Mouse (Mus musculus): ENCODE results near the gene Jade2. TPM values are rescaled to one million over a fixed set of nuclear protein-coding genes. Genes with fewer than 3 reads are reported as not detected.

The Jade2 gene
- polyA plus RNA-seq, 1 experiment from 2014 or later = 0.31 TPM

DNA sequence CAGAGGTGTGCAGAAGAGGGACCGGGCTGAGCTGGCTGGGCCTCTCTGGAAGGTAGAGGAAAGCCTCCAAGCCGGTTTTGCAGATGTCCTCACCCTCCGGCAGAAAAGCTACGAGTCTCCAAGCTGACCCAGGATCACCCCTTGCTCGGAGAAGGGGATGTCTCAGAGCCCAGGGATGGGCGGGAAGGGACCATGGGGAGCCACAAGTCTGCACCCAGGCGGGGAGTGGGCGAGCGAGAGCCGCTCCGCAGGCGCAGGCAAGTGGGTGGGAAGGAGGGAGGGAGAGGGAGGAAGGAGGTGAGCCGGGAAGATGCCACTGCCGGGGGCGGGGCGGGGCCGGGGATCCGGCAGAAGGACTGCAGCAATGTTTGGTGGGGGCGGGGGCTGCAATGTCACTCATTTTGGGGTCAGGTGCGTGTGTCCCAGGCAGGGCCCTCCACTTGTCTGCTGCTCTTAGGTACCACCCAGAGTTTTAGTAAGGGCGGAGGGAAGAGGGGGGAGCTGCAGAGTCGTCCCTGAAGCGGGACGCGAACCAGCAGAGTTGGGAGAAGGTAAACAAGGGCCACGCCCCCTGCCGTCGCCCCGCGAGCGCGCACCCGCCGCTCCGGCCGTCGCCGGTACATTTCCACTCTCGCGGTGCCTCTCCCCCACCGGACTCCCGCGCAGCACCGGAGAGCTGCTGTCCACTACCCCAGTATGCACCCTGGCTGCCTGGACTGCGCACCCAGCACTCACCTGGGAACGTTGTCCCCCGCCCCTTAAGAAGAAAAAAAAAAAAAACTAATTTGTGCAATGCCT, 1.4 kb downstream of the Jade2 start:
- WGBS = under 1% methylated on average over 40 of the region's 47 CpGs
- H3K27me3 ChIP-seq = peaks cover 37% of the 10 kb centered on the region
- peak overlapping the region; percentile 75 for H3K9ac ChIP-seq (replicated peaks)
- no peaks in the 10 kb centered on the region for H3K9me3 ChIP-seq
- H3K4me1 ChIP-seq (replicated peaks) = peaks cover 38% of the 10 kb centered on the region
- H3K36me3 ChIP-seq = no peaks in the 10 kb centered on the region
- peak overlapping the region; percentile 100 for H3K4me2 ChIP-seq (replicated peaks)
- H3K4me3 ChIP-seq (replicated peaks) = peak overlapping the region; percentile 68
- no peak overlapping the region for H3K27ac ChIP-seq
- ATAC-seq = peak; percentile 75

DNA sequence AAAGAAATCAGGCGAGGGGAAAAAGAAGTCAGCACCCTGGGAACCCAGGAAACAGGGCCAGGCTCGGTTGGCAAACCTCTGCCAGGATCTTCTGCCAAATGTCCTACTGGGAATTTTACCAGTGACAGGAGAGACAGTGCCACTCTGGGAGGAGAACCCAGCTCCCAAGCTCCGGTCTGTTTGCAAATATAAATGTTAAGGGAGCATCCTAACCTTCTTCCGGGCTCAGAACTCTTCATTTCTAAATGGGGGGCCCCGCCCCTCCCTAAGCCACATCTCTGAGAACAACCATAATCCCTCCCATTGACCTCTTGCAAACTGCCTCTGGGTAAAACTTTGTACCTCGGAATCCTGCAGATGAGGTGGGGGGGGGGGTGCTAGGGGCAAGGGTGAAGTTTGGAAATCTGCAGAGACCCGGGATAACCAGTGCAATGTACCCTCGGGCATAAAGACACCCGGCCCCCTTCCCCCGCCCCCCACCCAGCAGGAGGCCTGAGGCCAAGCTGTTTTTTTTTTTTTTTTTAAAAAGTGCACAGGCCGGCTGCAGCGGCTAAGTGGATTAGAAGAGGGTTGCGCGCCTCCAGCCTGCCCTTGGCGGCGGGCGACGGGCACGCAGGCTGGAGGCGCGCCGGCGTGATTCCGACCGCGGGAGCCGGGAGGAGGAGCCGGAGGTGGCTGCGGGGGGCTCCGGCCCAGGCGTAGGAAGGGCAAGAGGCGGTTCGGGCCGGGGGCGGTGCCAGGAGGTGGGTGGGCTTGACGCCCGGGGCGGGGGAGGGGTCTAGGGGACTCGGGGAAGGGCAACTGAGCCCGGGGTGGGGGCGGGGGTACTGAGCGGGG, 2.3 kb downstream of the Jade2 start:
- H3K9ac ChIP-seq (replicated peaks) = peak overlapping the region; percentile 75
- H3K4me3 ChIP-seq (replicated peaks) = peak overlapping the region; percentile 68
- H3K4me1 ChIP-seq (replicated peaks) = peaks cover 38% of the 10 kb centered on the region
- WGBS = 3% methylated on average over 41 of the region's 42 CpGs
- no peak overlapping the region for H3K27ac ChIP-seq
- H3K36me3 ChIP-seq = no peaks in the 10 kb centered on the region
- ATAC-seq = peak; percentile 73
- peaks cover 32% of the 10 kb centered on the region for H3K27me3 ChIP-seq
- H3K9me3 ChIP-seq = no peaks in the 10 kb centered on the region
- H3K4me2 ChIP-seq (replicated peaks) = peak overlapping the region; percentile 100

DNA sequence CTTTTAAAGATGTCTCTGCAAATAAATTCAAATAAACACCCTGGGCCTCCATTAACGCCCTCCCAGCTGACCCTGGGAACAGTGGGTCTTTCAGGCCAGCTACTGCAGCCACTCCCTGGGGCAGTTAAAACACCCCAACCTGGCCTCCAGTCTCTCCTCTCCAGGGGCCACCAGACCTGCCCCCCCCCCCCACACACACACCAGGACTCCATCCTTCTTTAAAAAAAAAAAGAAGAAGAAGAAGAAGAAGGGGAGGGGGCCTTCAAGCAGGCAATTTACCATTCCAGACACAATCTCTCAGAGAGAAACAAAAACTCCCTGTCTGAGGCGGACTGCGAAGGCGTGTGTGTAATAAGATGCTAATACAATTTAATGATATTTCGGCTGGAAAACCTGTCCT, 4.9 kb downstream of the Jade2 start:
- ATAC-seq = no peak
- Histone ChIP-seq H3K4me1 (replicated peaks) (peaks cover 24% of the 10 kb centered on the region), H3K36me3 (no peaks in the 10 kb centered on the region), H3K27me3 (peaks cover 9% of the 10 kb centered on the region; the same call in 1 of the 2 replicates), H3K4me2 (replicated peaks) (no peak overlapping the region), H3K9ac (replicated peaks) (no peak overlapping the region), H3K9me3 (no peaks in the 10 kb centered on the region), H3K27ac (no peak overlapping the region), H3K4me3 (replicated peaks) (no peak overlapping the region)
- 48% methylated on average over 5 of the region's 5 CpGs for WGBS

DNA sequence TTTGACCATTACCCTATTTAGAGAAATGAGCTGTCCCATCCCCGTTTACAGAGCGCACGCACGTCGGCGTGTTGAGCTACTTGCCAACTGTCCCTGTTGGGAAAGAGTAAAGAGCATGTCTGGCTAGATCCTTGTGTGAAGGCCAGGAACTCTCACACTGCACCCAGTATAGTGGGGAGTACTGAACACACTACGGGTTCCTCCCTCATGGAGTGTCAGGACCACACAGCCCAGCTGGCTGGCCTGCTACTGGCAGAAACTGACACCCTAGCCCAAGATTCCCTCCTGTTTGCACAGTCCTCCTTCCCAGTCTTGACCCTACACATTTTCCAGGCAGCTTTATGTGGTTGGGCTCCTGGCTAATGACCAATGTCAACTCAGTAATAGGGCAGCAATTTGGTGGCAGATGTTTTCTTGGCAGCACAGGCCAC, 5.3 kb downstream of the Jade2 start:
- Histone ChIP-seq H3K4me2 (replicated peaks) (no peak overlapping the region), H3K27ac (no peak overlapping the region), H3K27me3 (peaks cover 8% of the 10 kb centered on the region; the same call in 1 of the 2 replicates), H3K4me3 (replicated peaks) (no peak overlapping the region), H3K9me3 (no peaks in the 10 kb centered on the region), H3K9ac (replicated peaks) (no peak overlapping the region), H3K4me1 (replicated peaks) (peaks cover 20% of the 10 kb centered on the region), H3K36me3 (no peaks in the 10 kb centered on the region)
- ATAC-seq = no peak
- WGBS = 91% methylated on average over 7 of the region's 7 CpGs

DNA sequence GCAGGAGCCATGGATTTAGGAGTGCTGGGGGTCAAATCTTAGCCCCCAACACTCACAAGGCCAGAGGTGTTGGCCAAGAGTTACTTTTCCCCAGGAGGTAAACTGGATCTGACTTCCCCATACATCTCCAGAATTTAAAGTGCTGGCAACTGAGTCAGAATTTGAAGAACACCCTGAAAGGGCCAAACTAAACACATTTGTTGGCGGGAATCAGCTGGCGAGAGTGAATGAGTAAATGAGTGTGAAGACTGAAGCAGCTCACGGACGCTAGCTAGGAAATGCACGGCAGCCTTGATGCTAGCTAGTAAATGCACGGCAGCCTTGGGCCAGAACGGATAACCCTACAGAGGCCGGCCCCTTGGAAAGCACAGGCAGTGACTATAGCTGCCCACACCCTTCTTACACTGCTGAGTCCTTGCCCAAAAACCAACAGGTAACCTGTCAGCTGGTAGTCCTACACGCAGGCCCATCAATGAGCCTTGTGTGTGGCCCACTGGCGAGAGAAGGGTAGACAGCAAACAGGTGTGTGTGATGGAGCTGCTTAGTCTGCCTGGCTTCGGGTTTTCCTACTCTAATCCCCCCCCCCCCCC, 6.6 kb downstream of the Jade2 start:
- H3K9ac ChIP-seq (replicated peaks) = no peak overlapping the region
- no peak overlapping the region for H3K4me3 ChIP-seq (replicated peaks)
- H3K36me3 ChIP-seq = no peaks in the 10 kb centered on the region
- no peaks in the 10 kb centered on the region for H3K9me3 ChIP-seq
- peaks cover 3% of the 10 kb centered on the region; the same call in 1 of the 2 replicates for H3K27me3 ChIP-seq
- H3K27ac ChIP-seq = no peak overlapping the region
- no peak overlapping the region for H3K4me2 ChIP-seq (replicated peaks)
- no peak for ATAC-seq
- 86% methylated on average over 11 of the region's 11 CpGs for WGBS
- H3K4me1 ChIP-seq (replicated peaks) = peaks cover 11% of the 10 kb centered on the region

DNA sequence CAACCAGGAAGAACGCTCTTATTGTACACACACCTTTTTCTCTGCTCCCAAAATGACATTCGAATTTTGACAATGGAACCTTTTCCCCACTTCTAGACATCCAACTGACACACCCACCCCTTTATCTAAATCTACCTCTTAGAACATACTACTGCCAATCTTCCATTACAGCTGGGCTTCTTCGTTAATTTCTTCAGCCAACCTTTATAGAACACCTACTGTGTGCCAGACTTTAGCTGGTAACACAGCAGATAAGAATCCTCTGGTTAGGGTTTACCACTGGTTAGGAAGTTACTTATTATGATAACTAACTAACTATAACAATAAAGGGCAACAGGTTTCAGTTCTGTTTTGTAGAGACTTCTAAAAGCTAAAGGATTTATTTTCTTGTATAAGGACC, 9.1 kb downstream of the Jade2 start:
- Histone ChIP-seq H3K4me2 (replicated peaks) (no peak overlapping the region), H3K4me3 (replicated peaks) (no peak overlapping the region), H3K36me3 (no peaks in the 10 kb centered on the region), H3K9me3 (no peaks in the 10 kb centered on the region), H3K4me1 (replicated peaks) (no peaks in the 10 kb centered on the region; the same call in 1 of the 2 replicates), H3K27me3 (no peaks in the 10 kb centered on the region), H3K27ac (no peak overlapping the region), H3K9ac (replicated peaks) (no peak overlapping the region)
- 86% methylated on average over 3 of the region's 3 CpGs for WGBS
- ATAC-seq = no peak

DNA sequence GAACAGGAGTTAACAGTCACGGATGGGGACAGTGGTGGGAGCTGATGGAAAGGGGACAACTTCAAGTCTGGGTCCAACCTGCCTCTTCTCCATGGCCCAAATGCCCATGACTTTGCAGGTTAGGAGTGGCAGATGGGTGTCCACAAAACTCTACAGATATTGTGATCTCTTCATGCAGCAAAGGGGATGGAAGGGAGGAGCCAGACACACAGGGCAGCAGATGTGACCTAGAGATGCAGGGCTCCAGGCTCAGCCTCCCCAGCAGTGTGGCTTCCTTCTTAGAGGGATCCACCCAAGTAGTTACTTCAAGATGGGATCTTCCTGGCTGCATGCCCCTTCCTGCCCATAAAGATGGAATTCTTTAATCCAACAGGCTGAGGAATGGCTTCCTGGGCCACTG, 9.6 kb downstream of the Jade2 start:
- H3K9me3 ChIP-seq = no peaks in the 10 kb centered on the region
- no peaks in the 10 kb centered on the region for H3K27me3 ChIP-seq
- no peaks in the 10 kb centered on the region; the same call in 1 of the 2 replicates for H3K4me1 ChIP-seq (replicated peaks)
- H3K4me2 ChIP-seq (replicated peaks) = no peak overlapping the region
- no peak overlapping the region for H3K9ac ChIP-seq (replicated peaks)
- WGBS = 81% methylated on average over 1 of the region's 1 CpGs
- no peak for ATAC-seq
- H3K27ac ChIP-seq = no peak overlapping the region
- H3K4me3 ChIP-seq (replicated peaks) = no peak overlapping the region
- H3K36me3 ChIP-seq = no peaks in the 10 kb centered on the region

DNA sequence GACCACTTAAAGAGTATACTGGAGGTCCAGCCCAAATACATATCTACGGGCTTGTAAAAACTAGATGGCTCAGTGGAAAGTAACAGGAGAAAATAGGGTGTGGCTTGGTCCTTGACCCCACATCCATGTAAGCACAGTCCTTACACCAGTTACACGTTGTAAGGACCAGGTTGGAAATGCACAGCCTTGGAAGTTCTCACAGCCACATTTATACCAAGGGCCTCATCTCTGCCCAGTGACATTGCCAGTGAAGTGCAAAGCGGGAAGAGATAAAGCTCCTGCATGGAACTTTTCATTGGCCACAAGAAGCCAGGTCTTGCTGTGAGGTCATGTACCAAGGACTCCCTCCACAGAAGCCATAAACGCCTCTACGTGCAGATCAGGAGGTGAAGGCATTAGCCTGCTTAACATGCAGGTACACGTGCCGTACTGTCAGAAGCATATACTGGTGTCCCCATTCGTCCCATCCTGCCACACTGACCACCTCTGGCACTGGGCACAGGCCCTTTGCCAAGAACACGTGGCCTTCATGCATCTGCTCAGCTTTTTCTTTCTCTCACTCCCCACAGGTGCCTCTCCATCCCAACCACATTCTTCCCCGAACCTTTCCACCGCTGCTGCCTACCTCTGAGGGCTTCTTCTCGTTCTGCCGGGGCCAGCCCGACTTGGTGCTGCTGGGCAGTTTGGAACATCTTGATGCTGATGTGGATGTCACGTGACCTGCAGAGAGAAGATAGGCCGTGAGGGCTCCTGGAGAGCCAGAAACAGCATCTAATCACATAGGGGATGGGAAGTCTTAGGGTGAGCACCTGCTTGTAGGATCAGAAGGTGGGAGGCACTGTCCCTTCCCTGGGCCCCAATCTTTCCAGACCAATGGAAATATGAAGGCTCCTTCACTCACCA, 11.2 kb downstream of the Jade2 start:
- 93% methylated on average over 16 of the region's 16 CpGs for WGBS
- H3K4me3 ChIP-seq (replicated peaks) = no peak overlapping the region
- ATAC-seq = no peak

DNA sequence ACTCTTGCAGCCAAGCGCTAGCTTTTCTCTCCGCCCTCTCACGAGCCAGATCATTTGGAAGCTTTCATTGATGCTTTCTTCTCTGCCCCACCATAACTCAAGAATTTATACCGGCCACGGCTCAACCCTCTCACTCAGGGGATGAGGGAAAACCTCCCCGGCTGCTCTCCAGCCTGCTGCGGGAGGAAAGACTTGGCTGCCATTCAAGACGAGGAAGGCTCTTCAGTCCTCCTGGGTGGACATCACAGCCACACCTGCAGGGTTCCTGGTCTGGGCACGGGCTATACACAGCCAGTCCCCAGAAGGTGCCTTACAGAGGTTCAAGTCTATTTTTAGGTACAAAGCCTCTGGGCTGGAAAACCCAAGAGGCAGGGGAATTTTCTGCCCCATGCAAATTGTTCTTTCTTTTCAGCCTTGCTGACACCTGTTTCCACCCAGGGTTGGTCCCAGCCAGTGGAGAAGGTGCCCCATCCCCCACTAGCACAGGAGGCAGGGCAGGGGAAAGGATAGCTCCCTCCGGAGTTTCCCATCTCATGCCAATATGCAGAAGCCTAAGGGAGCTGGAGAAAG, 12.8 kb downstream of the Jade2 start:
- Histone ChIP-seq H3K4me1 (replicated peaks) (no peaks in the 10 kb centered on the region), H3K4me3 (replicated peaks) (no peak overlapping the region), H3K9me3 (no peaks in the 10 kb centered on the region), H3K27me3 (no peaks in the 10 kb centered on the region), H3K4me2 (replicated peaks) (no peak overlapping the region), H3K27ac (no peak overlapping the region), H3K36me3 (no peaks in the 10 kb centered on the region), H3K9ac (replicated peaks) (no peak overlapping the region)
- 76% methylated on average over 10 of the region's 10 CpGs for WGBS
- ATAC-seq = no peak

More for the DNA sequence above, 11.2 kb downstream of the Jade2 start:
- Histone ChIP-seq H3K4me1 (replicated peaks) (no peaks in the 10 kb centered on the region), H3K4me2 (replicated peaks) (no peak overlapping the region), H3K27ac (no peak overlapping the region), H3K27me3 (no peaks in the 10 kb centered on the region), H3K9ac (replicated peaks) (no peak overlapping the region), H3K9me3 (no peaks in the 10 kb centered on the region), H3K36me3 (no peaks in the 10 kb centered on the region)

DNA sequence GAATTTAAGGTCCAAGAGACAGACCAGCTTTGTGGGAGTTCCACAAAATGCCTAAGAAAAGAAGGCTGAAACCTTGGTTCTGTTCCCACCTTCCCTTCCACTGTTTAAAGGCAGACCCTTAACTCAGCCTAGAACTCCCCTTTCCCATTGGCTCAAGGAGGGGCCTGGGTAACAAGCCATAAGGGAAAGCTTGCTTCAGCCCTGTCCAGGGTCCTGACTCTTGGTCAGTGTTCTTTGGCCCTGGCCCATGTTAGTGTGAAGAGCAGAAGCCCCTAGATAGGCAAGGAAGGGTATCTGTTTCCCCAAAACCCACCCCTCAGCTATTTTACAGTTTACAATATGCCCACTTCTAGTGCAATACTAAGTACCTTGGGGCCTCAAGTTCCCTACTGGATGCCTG, 13.6 kb downstream of the Jade2 start:
- no peak for ATAC-seq
- H3K27me3 ChIP-seq = no peaks in the 10 kb centered on the region
- H3K9me3 ChIP-seq = no peaks in the 10 kb centered on the region

DNA sequence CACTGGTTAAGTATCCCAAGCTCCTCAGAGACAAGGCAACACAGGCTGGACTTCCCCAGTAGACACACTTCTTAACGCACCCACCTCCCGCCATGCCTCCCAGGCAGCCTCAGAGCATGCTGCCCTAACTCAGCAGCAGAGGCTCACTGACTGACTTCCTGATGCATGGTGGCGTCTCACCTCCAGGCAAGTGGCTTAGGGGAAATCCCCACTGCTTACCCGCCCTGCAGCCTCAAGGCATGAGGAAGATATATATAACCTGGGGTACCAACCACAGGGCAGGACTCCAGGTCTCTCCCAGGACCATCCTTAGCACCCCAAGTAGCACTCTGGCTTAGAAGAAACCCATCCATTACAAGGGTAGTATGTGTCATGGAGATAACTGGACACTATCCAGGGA, 14.3 kb downstream of the Jade2 start:
- 86% methylated on average over 4 of the region's 4 CpGs for WGBS
- no peak overlapping the region for H3K27ac ChIP-seq
- H3K4me1 ChIP-seq (replicated peaks) = no peaks in the 10 kb centered on the region
- no peaks in the 10 kb centered on the region for H3K9me3 ChIP-seq
- no peak overlapping the region for H3K9ac ChIP-seq (replicated peaks)
- no peaks in the 10 kb centered on the region for H3K36me3 ChIP-seq
- no peaks in the 10 kb centered on the region for H3K27me3 ChIP-seq
- H3K4me3 ChIP-seq (replicated peaks) = no peak overlapping the region
- no peak for ATAC-seq
- no peak overlapping the region for H3K4me2 ChIP-seq (replicated peaks)

More for the DNA sequence above, 13.6 kb downstream of the Jade2 start:
- Histone ChIP-seq H3K27ac (no peak overlapping the region), H3K4me3 (replicated peaks) (no peak overlapping the region), H3K9ac (replicated peaks) (no peak overlapping the region), H3K36me3 (no peaks in the 10 kb centered on the region), H3K4me1 (replicated peaks) (no peaks in the 10 kb centered on the region), H3K4me2 (replicated peaks) (no peak overlapping the region)

All from midbrain, embryonic 13.5 days (tissue).